Mouse (Mus musculus): Measurements from ENCODE around the gene Dst. TPM values are rescaled to one million over a fixed set of nuclear protein-coding genes. Genes with fewer than 3 reads are reported as not detected.

Gene Dst
- polyA plus RNA-seq, 1 experiment from 2014 or later: 23.5 TPM

GRCm38 (mm10) chr1:34245951-34246641 lies 338.1 kb downstream of the Dst start:
- WGBS: 84% methylated on average over 15 of the region's 15 CpGs
- Histone ChIP-seq H3K36me3 (peaks cover 70% of the 10 kb centered on the region), H3K27me3 (no peaks in the 10 kb centered on the region), H3K9ac (no peak overlapping the region), H3K9me3 (no peaks in the 10 kb centered on the region), H3K4me1 (no peaks in the 10 kb centered on the region), H3K4me3 (no peak overlapping the region), H3K27ac (no peak overlapping the region), H3K4me2 (replicated peaks) (no peak overlapping the region)
- ATAC-seq (ENCODE audit: low FRiP score, low read depth): no peak

GRCm38 (mm10) chr1:34246642-34246987 lies 338.6 kb downstream of the Dst start:
- WGBS: 91% methylated on average over 8 of the region's 8 CpGs
- Histone ChIP-seq H3K27me3 (no peaks in the 10 kb centered on the region), H3K4me2 (replicated peaks) (no peak overlapping the region), H3K36me3 (peaks cover 73% of the 10 kb centered on the region), H3K27ac (no peak overlapping the region), H3K4me3 (no peak overlapping the region), H3K9ac (no peak overlapping the region), H3K4me1 (no peaks in the 10 kb centered on the region), H3K9me3 (no peaks in the 10 kb centered on the region)
- ATAC-seq (ENCODE audit: low FRiP score, low read depth): no peak

DNA sequence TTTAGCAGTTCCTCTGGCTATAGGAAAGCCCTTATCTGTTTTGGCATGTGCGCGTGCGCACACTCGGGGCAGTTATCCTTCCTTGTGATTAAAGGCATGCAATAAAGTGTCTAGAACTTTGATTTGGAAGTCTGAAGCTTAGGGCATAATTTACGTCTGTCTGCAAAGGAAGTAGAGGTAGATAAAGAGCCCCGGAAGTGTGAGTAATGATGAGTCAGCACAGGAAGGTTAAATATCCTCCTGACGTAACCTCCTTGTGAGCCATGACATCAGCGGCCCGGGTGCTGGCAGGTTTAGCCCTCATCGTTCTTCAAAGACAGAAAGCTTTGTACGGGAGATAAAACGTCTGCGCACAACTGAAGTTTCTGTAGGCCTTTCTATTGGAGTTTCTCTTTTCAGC lies 343.1 kb downstream of the Dst start:
- Histone ChIP-seq H3K4me1 (no peaks in the 10 kb centered on the region), H3K4me2 (replicated peaks) (no peak overlapping the region), H3K27ac (no peak overlapping the region), H3K27me3 (no peaks in the 10 kb centered on the region), H3K36me3 (peaks cover 67% of the 10 kb centered on the region), H3K4me3 (no peak overlapping the region), H3K9me3 (no peaks in the 10 kb centered on the region), H3K9ac (no peak overlapping the region)
- no peak for ATAC-seq (ENCODE audit: low FRiP score, low read depth)
- WGBS: 81% methylated on average over 13 of the region's 13 CpGs

GRCm38 (mm10) chr1:34252267-34252666 lies 344.2 kb downstream of the Dst start:
- Histone ChIP-seq H3K4me2 (replicated peaks) (no peak overlapping the region), H3K4me1 (no peaks in the 10 kb centered on the region), H3K9me3 (no peaks in the 10 kb centered on the region), H3K4me3 (no peak overlapping the region), H3K27ac (no peak overlapping the region), H3K36me3 (peaks cover 66% of the 10 kb centered on the region), H3K9ac (no peak overlapping the region), H3K27me3 (no peaks in the 10 kb centered on the region)
- no peak for ATAC-seq (ENCODE audit: low FRiP score, low read depth)
- WGBS: 90% methylated on average over 8 of the region's 8 CpGs

- no peak for ATAC-seq (ENCODE audit: low FRiP score, low read depth)
- Histone ChIP-seq H3K36me3 (peaks cover 66% of the 10 kb centered on the region), H3K9ac (no peak overlapping the region), H3K9me3 (no peaks in the 10 kb centered on the region), H3K4me3 (no peak overlapping the region), H3K4me1 (no peaks in the 10 kb centered on the region), H3K27ac (no peak overlapping the region), H3K4me2 (replicated peaks) (no peak overlapping the region), H3K27me3 (no peaks in the 10 kb centered on the region)
- 79% methylated on average over 7 of the region's 7 CpGs for WGBS
Measured at GRCm38 (mm10) chr1:34253876-34254275, 345.9 kb downstream of the Dst start.

GRCm38 (mm10) chr1:34259898-34260297 lies 351.9 kb downstream of the Dst start:
- Histone ChIP-seq H3K27me3 (no peaks in the 10 kb centered on the region), H3K9ac (no peak overlapping the region), H3K27ac (no peak overlapping the region), H3K4me2 (replicated peaks) (no peak overlapping the region), H3K9me3 (no peaks in the 10 kb centered on the region), H3K36me3 (peaks cover 82% of the 10 kb centered on the region), H3K4me3 (no peak overlapping the region), H3K4me1 (no peaks in the 10 kb centered on the region)
- ATAC-seq (ENCODE audit: low FRiP score, low read depth): no peak
- 91% methylated on average over 8 of the region's 8 CpGs for WGBS

GRCm38 (mm10) chr1:34261011-34261410 lies 353.0 kb downstream of the Dst start:
- Histone ChIP-seq H3K4me2 (replicated peaks) (no peak overlapping the region), H3K27me3 (no peaks in the 10 kb centered on the region), H3K4me3 (no peak overlapping the region), H3K9me3 (no peaks in the 10 kb centered on the region), H3K27ac (no peak overlapping the region), H3K36me3 (peaks cover 84% of the 10 kb centered on the region), H3K9ac (no peak overlapping the region), H3K4me1 (no peaks in the 10 kb centered on the region)
- no peak for ATAC-seq (ENCODE audit: low FRiP score, low read depth)
- 77% methylated on average over 12 of the region's 12 CpGs for WGBS

GRCm38 (mm10) chr1:34268520-34268919 lies 360.5 kb downstream of the Dst start:
- Histone ChIP-seq H3K4me1 (no peaks in the 10 kb centered on the region), H3K4me2 (replicated peaks) (no peak overlapping the region), H3K9ac (no peak overlapping the region), H3K27me3 (no peaks in the 10 kb centered on the region), H3K27ac (no peak overlapping the region), H3K4me3 (no peak overlapping the region), H3K36me3 (peaks cover 86% of the 10 kb centered on the region), H3K9me3 (no peaks in the 10 kb centered on the region)
- WGBS: 86% methylated on average over 13 of the region's 13 CpGs
- no peak for ATAC-seq (ENCODE audit: low FRiP score, low read depth)

GRCm38 (mm10) chr1:34269578-34269977 lies 361.6 kb downstream of the Dst start:
- ATAC-seq (ENCODE audit: low FRiP score, low read depth): no peak
- Histone ChIP-seq H3K9me3 (no peaks in the 10 kb centered on the region), H3K36me3 (peaks cover 85% of the 10 kb centered on the region), H3K9ac (no peak overlapping the region), H3K4me3 (no peak overlapping the region), H3K27ac (no peak overlapping the region), H3K4me1 (no peaks in the 10 kb centered on the region), H3K27me3 (no peaks in the 10 kb centered on the region), H3K4me2 (replicated peaks) (no peak overlapping the region)
- 88% methylated on average over 11 of the region's 11 CpGs for WGBS

- no peak overlapping the region for H3K4me3 ChIP-seq
- H3K4me1 ChIP-seq: no peaks in the 10 kb centered on the region
- H3K27ac ChIP-seq: no peak overlapping the region
- WGBS: 92% methylated on average over 12 of the region's 12 CpGs
- no peak overlapping the region for H3K4me2 ChIP-seq (replicated peaks)
- H3K9me3 ChIP-seq: no peaks in the 10 kb centered on the region
- H3K9ac ChIP-seq: no peak overlapping the region
- no peaks in the 10 kb centered on the region for H3K27me3 ChIP-seq
- no peak for ATAC-seq (ENCODE audit: low FRiP score, low read depth)
- peaks cover 87% of the 10 kb centered on the region for H3K36me3 ChIP-seq
Measured at GRCm38 (mm10) chr1:34273922-34274321, 365.9 kb downstream of the Dst start.

DNA sequence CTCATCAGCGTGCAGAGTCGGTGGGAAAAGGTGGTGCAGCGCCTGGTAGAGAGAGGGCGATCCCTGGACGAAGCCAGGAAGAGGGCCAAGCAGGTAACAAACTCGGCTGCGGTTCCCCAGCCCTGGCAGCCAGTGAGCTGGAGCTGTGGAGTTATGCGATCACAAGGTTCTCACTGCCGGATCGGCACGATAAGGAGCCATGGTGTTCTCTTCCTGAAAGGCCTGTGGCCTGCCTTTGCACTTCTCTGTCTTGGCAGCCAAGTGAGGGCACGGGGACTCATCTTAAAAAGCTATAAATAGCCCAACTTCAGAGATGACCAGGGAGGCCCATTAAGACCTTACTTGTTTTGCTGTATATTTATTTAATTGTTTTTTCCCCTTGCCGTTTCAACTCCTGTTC lies 367.8 kb downstream of the Dst start:
- 85% methylated on average over 13 of the region's 13 CpGs for WGBS
- no peak overlapping the region for H3K27ac ChIP-seq
- no peaks in the 10 kb centered on the region for H3K27me3 ChIP-seq
- peaks cover 82% of the 10 kb centered on the region for H3K36me3 ChIP-seq
- H3K4me3 ChIP-seq: no peak overlapping the region
- ATAC-seq (ENCODE audit: low FRiP score, low read depth): no peak
- no peak overlapping the region for H3K9ac ChIP-seq
- H3K4me1 ChIP-seq: no peaks in the 10 kb centered on the region
- H3K4me2 ChIP-seq (replicated peaks): no peak overlapping the region
- no peaks in the 10 kb centered on the region for H3K9me3 ChIP-seq

GRCm38 (mm10) chr1:34276756-34277155 lies 368.7 kb downstream of the Dst start:
- no peak overlapping the region for H3K4me2 ChIP-seq (replicated peaks)
- H3K9me3 ChIP-seq: no peaks in the 10 kb centered on the region
- no peaks in the 10 kb centered on the region for H3K4me1 ChIP-seq
- no peak for ATAC-seq (ENCODE audit: low FRiP score, low read depth)
- H3K9ac ChIP-seq: no peak overlapping the region
- WGBS: 86% methylated on average over 7 of the region's 7 CpGs
- H3K27me3 ChIP-seq: no peaks in the 10 kb centered on the region
- no peak overlapping the region for H3K4me3 ChIP-seq
- no peak overlapping the region for H3K27ac ChIP-seq
- H3K36me3 ChIP-seq: peaks cover 78% of the 10 kb centered on the region

GRCm38 (mm10) chr1:34277259-34277658 lies 369.2 kb downstream of the Dst start:
- Histone ChIP-seq H3K4me3 (no peak overlapping the region), H3K4me2 (replicated peaks) (no peak overlapping the region), H3K36me3 (peaks cover 77% of the 10 kb centered on the region), H3K9me3 (no peaks in the 10 kb centered on the region), H3K9ac (no peak overlapping the region), H3K4me1 (no peaks in the 10 kb centered on the region), H3K27me3 (no peaks in the 10 kb centered on the region), H3K27ac (no peak overlapping the region)
- ATAC-seq (ENCODE audit: low FRiP score, low read depth): no peak
- 89% methylated on average over 8 of the region's 8 CpGs for WGBS

All from limb, embryonic 13.5 days (tissue).